31 mouse cellular contexts compared by ENCODE assay signal in the genomic region with DNA sequence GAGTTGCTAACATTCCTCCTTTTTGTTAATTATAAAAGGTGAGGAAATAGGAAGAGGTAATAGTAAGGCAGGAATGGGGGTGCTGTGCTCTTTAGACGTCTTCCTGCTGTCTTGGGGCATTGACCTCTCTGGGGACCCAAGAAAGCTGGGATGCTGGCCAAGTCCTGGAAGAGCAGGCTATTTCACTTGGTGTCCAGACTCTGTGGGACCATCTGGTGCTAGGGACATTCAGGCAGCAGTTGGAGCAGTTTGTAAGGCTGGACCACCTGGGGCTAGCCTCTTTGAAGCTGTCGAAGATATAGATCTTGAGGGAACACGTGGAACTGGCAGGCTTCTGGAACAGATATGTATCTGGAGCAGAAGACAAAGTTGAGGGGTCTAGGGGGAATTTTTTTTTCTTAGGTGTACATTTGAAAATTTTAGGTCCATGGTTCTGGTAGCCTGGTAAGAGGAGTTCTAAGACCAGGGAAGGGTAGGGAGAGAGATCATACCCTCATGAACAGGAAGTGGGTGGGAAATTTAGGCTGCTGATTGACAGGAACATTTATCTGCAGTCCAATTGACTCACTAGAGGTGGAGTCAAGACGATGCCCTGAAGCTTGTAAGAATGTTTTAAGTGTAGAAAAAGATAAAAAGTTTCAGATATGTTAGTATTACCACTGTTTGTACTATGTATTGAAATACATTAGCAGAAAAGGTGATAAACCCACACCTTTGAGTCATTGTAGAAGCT. TPM values are rescaled to one million over a fixed set of nuclear protein-coding genes. Genes with fewer than 3 reads are reported as not detected.
A peak's percentile ranks its signal among the peaks of the same experiment; 100 is the strongest.
DNase-seq lines count a peak whose midpoint lies in the region; ATAC-seq and TF ChIP-seq lines count a peak whose summit lies in the region.
"Had no signal": no experiment of that assay in that cellular context is flagged by ENCODE, and none has a peak within 500 bp of the region (broad histone marks: within the 10 kb centered on the region; RNA-seq: fewer than 3 reads in every experiment).

No protein-coding gene starts in this region.

- TF ChIP-seq CTCF in heart, adult 2 months (IDR thresholded peaks at IDR 0.05): no peak

- H3K9ac ChIP-seq in heart, adult 2 months (ENCODE audit: low read depth, low read length): no peak overlapping the region
- H3K9ac ChIP-seq: embryonic facial prominence, embryonic 15.5 days; forebrain, embryonic 15.5 days; heart, embryonic 15.5 days; hindbrain, embryonic 15.5 days; kidney, embryonic 15.5 days; liver, embryonic 13.5 days; neural tube, embryonic 15.5 days had no signal

- H3K27ac ChIP-seq in heart, adult 2 months: no peak overlapping the region
- H3K27ac ChIP-seq: embryonic facial prominence, embryonic 15.5 days; forebrain, embryonic 15.5 days; heart, embryonic 15.5 days; hindbrain, embryonic 15.5 days; kidney, embryonic 15.5 days; liver, embryonic 13.5 days; neural tube, embryonic 15.5 days had no signal

- intact Hi-C loops in heart, adult 2 months (cut with DNase I): no loop called here

- no peaks in the 10 kb centered on the region for H3K36me3 ChIP-seq in heart, adult 2 months (ENCODE audit: control insufficient read depth, insufficient read depth, low read length)
- H3K36me3 ChIP-seq: embryonic facial prominence, embryonic 15.5 days; forebrain, embryonic 15.5 days; heart, embryonic 15.5 days; hindbrain, embryonic 15.5 days; kidney, embryonic 15.5 days; liver, embryonic 13.5 days; neural tube, embryonic 15.5 days had no signal

- no peaks in the 10 kb centered on the region for H3K79me2 ChIP-seq in heart, adult 2 months (replicated peaks; ENCODE audit: control insufficient read depth, insufficient read depth, low read length)

- H3K4me1 ChIP-seq in heart, adult 2 months (ENCODE audit: control insufficient read depth, insufficient read depth, low read length): no peaks in the 10 kb centered on the region
- H3K4me1 ChIP-seq: liver, embryonic 13.5 days had no signal

- peaks cover 14% of the 10 kb centered on the region for H3K27me3 ChIP-seq in heart, adult 2 months (ENCODE audit: control insufficient read depth, insufficient read depth, low read length)

- TF ChIP-seq POLR2A in heart, adult 2 months (IDR thresholded peaks at IDR 0.05; ENCODE audit: insufficient read depth, low read depth, low read length): no peak

- peak; percentile 43 for DNase-seq in adrenal gland, postnatal 10 days
- no peak for DNase-seq in adrenal gland, adult (ENCODE audit: inconsistent age in 2 of 2, low spot score in 1 of 2)
- DNase-seq in heart, adult 11 months: peak; percentile 60
- no peak for DNase-seq in heart, adult 2 months
- DNase-seq in cerebellum, postnatal 36 days: peak; percentile 47 to 51
- no peak for DNase-seq in kidney, adult 11 months
- DNase-seq: adrenal gland, postnatal 36 days; embryo, embryonic 11 days; heart, postnatal 36 days; liver, embryonic 13.5 days; lung, adult 2 months; lung, postnatal 14 days; right cerebral cortex, adult 18-20 months; thymus, adult 18-20 months; thymus, postnatal 36 days had no signal

- WGBS in heart, adult 2 months: 34% methylated on average over 4 of the region's 4 CpGs

- no peak overlapping the region for H3K4me3 ChIP-seq in heart, adult 2 months
- H3K4me3 ChIP-seq: embryonic facial prominence, embryonic 15.5 days; forebrain, embryonic 15.5 days; heart, embryonic 15.5 days; hindbrain, embryonic 15.5 days; kidney, embryonic 15.5 days; liver, embryonic 13.5 days; neural tube, embryonic 15.5 days had no signal

- no peak for TF ChIP-seq EP300 in heart, adult 2 months (IDR thresholded peaks at IDR 0.05; ENCODE audit: insufficient read depth, low read depth, low read length)

- ATAC-seq in CD4-positive, CD25-positive, alpha-beta regulatory T cell, adult 4 months: peak; percentile 57
- ATAC-seq: forebrain, embryonic 15.5 days; intestine, postnatal 0 days; Patski had no signal

RNA-seq across cellular contexts. Expression of a gene that starts 2.9 kb away (rescaled TPM):
- under 1 TPM; 0.18 to 0.21 TPM for total RNA-seq in adrenal gland, postnatal 10 days (2021)
- not detected for total RNA-seq in heart, adult 2 months (2021)
- 0.14 and 0.15 TPM in 2 replicates for polyA plus RNA-seq in heart, adult 2 months (2012; rRNA removed)
- 100 to 1,000 TPM; 158 to 164 TPM for polyA plus RNA-seq in CD4-positive, CD25-positive, alpha-beta regulatory T cell, adult 4 months (2017; shearing (Covaris generic))
- total RNA-seq: adrenal gland, postnatal 36 days; gastrocnemius, adult 8-10 months; heart, postnatal 36 days; megakaryocyte progenitor cell, adult 5-6 weeks had no signal
- polyA plus RNA-seq: Patski had no signal

RNA-seq across cellular contexts. Expression of a gene that starts 46.7 kb away (rescaled TPM):
- total RNA-seq in adrenal gland, postnatal 10 days (2021): under 1 TPM; 0.48 to 0.81 TPM
- not detected for total RNA-seq in heart, adult 2 months (2021)
- polyA plus RNA-seq in heart, adult 2 months (2012; rRNA removed): 0.18 and 0.29 TPM in 2 replicates
- polyA plus RNA-seq in CD4-positive, CD25-positive, alpha-beta regulatory T cell, adult 4 months (2017; shearing (Covaris generic)): 1,000 to 10,000 TPM; 1,336 to 1,816 TPM
- total RNA-seq: adrenal gland, postnatal 36 days; gastrocnemius, adult 8-10 months; granulocyte monocyte progenitor cell, adult 5-6 weeks; heart, postnatal 36 days; left cerebral cortex, postnatal 25 days; megakaryocyte progenitor cell, adult 5-6 weeks had no signal
- polyA plus RNA-seq: cerebellum, adult 2 months; forebrain, embryonic 15.5 days; hindbrain, embryonic 15.5 days; intestine, postnatal 0 days; liver, embryonic 13.5 days; midbrain, embryonic 11.5 days; neural tube, embryonic 15.5 days; Patski; stomach, embryonic 16.5 days had no signal

Comparison
In these comparisons a context has a peak if more than half of its experiments do, and no peak if none do; other contexts are left out.
1. DNase-seq: peak in adrenal gland, postnatal 10 days (single experiment), heart, adult 11 months (single experiment) and cerebellum, postnatal 36 days (2 of 2); none in adrenal gland, adult (0 of 2), heart, adult 2 months (0 of 2) and kidney, adult 11 months (single experiment).